Mouse (Mus musculus): Measurements from ENCODE around the gene Folr2. TPM values are rescaled to one million over a fixed set of nuclear protein-coding genes. Genes with fewer than 3 reads are reported as not detected.

The Folr2 gene
- polyA plus RNA-seq, 2 experiments: 4.2 to 7.4 TPM

- TF ChIP-seq EP300 (IDR thresholded peaks at IDR 0.05; ENCODE audit: low read depth) (no peak), CTCF (IDR thresholded peaks at IDR 0.05; ENCODE audit: low read depth) (no peak)
- Histone ChIP-seq H3K27me3 (ENCODE audit: control insufficient read depth, insufficient read depth, low read length) (no peaks in the 10 kb centered on the region), H3K4me2 (ENCODE audit: low read depth) (no peak overlapping the region), H3K4me1 (replicated peaks; ENCODE audit: control insufficient read depth in 2 of 2, insufficient read depth in 2 of 2, low read length in 1 of 2) (no peaks in the 10 kb centered on the region), H3K9me3 (ENCODE audit: control insufficient read depth, low read length) (no peaks in the 10 kb centered on the region), H3K4me3 (ENCODE audit: insufficient read depth in 1 of 2, low read depth in 2 of 2, low read length in 2 of 2) (no peak overlapping the region), H3K9ac (replicated peaks) (no peak overlapping the region), H3K27ac (no peak overlapping the region), H3K36me3 (replicated peaks; ENCODE audit: control insufficient read depth, insufficient read depth, low read depth) (no peaks in the 10 kb centered on the region)
- ATAC-seq (ENCODE audit: insufficient read depth): no peak
- 51% methylated on average over 9 of the region's 9 CpGs for WGBS (ENCODE audit: insufficient replicate concordance)
- no peak for DNase-seq (ENCODE audit: low read depth in 3 of 3, low spot score in 3 of 3)
Observed at GRCm38 (mm10) chr7:101858362-101858761, 1.4 kb upstream of the Folr2 start.

DNA sequence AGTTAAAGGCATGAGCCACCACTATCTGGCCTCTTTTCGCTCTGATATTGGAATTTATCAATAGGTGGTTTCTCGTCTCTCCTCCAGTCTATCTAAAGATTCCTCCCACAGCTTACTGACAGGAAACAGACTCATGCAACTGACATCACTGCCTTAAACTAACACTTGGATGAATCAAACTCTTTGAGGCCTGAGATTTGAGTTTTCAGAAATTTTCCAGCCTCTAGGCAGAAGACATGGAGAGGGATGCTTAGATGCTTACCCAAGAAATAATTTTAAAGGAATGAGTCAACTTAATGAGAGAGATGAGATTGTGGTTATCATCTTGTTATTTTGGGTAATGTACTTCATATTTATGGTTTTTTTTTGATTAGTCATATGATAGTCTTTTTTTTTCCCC, 3.2 kb downstream of the Folr2 start:
- no peak overlapping the region for H3K4me2 ChIP-seq (ENCODE audit: low read depth)
- H3K9ac ChIP-seq (replicated peaks): no peak overlapping the region
- TF ChIP-seq CTCF (IDR thresholded peaks at IDR 0.05; ENCODE audit: low read depth) (no peak), EP300 (IDR thresholded peaks at IDR 0.05; ENCODE audit: low read depth) (no peak)
- H3K27me3 ChIP-seq (ENCODE audit: control insufficient read depth, insufficient read depth, low read length): no peaks in the 10 kb centered on the region
- H3K27ac ChIP-seq: no peak overlapping the region
- WGBS (ENCODE audit: insufficient replicate concordance): 30% methylated on average over 2 of the region's 2 CpGs
- H3K4me3 ChIP-seq (ENCODE audit: insufficient read depth in 1 of 2, low read depth in 2 of 2, low read length in 2 of 2): no peak overlapping the region
- H3K9me3 ChIP-seq (ENCODE audit: control insufficient read depth, low read length): no peaks in the 10 kb centered on the region
- DNase-seq (ENCODE audit: low read depth in 3 of 3, low spot score in 3 of 3) (no peak), ATAC-seq (ENCODE audit: insufficient read depth) (no peak)
- H3K36me3 ChIP-seq (replicated peaks; ENCODE audit: control insufficient read depth, insufficient read depth, low read depth): no peaks in the 10 kb centered on the region
- no peaks in the 10 kb centered on the region for H3K4me1 ChIP-seq (replicated peaks; ENCODE audit: control insufficient read depth in 2 of 2, insufficient read depth in 2 of 2, low read length in 1 of 2)

DNA sequence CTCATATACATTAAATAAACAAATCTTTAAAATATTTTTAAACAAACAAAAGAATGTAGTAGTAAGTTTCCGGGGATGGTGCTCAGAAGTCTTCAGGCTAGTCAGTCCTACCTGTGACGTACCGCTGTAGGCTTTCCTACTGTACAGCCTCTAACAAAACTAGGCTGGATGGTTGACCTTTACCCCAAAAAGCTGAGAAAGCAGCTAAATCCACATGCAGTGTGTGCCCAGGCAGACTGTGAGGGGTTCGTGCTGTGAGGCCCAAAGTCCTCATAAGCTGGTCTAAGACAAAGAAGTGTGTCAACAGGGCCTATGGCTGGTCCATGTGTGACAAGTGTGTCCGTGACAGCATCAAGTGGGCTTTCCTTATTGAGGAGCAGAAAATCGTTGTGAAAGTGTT, 4.1 kb downstream of the Folr2 start:
- Histone ChIP-seq H3K9ac (replicated peaks) (no peak overlapping the region), H3K4me1 (replicated peaks; ENCODE audit: control insufficient read depth in 2 of 2, insufficient read depth in 2 of 2, low read length in 1 of 2) (no peaks in the 10 kb centered on the region), H3K27me3 (ENCODE audit: control insufficient read depth, insufficient read depth, low read length) (no peaks in the 10 kb centered on the region), H3K4me2 (ENCODE audit: low read depth) (no peak overlapping the region), H3K9me3 (ENCODE audit: control insufficient read depth, low read length) (no peaks in the 10 kb centered on the region), H3K4me3 (ENCODE audit: insufficient read depth in 1 of 2, low read depth in 2 of 2, low read length in 2 of 2) (no peak overlapping the region), H3K27ac (no peak overlapping the region), H3K36me3 (replicated peaks; ENCODE audit: control insufficient read depth, insufficient read depth, low read depth) (no peaks in the 10 kb centered on the region)
- 68% methylated on average over 6 of the region's 6 CpGs for WGBS (ENCODE audit: insufficient replicate concordance)
- no peak for DNase-seq (ENCODE audit: low read depth in 3 of 3, low spot score in 3 of 3)
- ATAC-seq (ENCODE audit: insufficient read depth): no peak
- no peak for TF ChIP-seq EP300 (IDR thresholded peaks at IDR 0.05; ENCODE audit: low read depth)
- TF ChIP-seq CTCF (IDR thresholded peaks at IDR 0.05; ENCODE audit: low read depth): no peak

DNA sequence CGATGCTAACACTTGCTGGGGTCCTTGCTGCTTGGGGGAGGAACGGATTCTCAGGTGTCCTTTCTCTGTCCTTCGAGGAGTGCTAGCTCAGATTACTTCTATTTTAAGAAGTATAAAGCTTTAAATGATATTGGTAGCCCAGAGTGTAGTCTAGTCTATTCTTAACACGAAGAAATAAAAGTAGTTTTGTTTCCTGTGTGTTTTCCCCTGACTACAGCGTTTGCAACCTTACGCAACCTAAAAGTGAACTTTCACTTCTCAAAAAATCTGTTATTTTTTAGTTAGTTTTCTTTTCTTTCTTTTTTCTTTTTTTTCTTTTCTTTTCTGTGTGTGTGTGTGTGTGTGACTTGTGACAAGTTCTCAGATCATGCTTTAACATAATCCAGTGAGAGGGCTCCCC, 5.3 kb downstream of the Folr2 start:
- no peak overlapping the region for H3K4me2 ChIP-seq (ENCODE audit: low read depth)
- H3K4me1 ChIP-seq (replicated peaks; ENCODE audit: control insufficient read depth in 2 of 2, insufficient read depth in 2 of 2, low read length in 1 of 2): no peaks in the 10 kb centered on the region
- no peak overlapping the region for H3K9ac ChIP-seq (replicated peaks)
- H3K27me3 ChIP-seq (ENCODE audit: control insufficient read depth, insufficient read depth, low read length): no peaks in the 10 kb centered on the region
- DNase-seq (ENCODE audit: low read depth in 3 of 3, low spot score in 3 of 3): no peak
- no peak overlapping the region for H3K27ac ChIP-seq
- no peak for ATAC-seq (ENCODE audit: insufficient read depth)
- H3K9me3 ChIP-seq (ENCODE audit: control insufficient read depth, low read length): no peaks in the 10 kb centered on the region
- H3K4me3 ChIP-seq (ENCODE audit: insufficient read depth in 1 of 2, low read depth in 2 of 2, low read length in 2 of 2): no peak overlapping the region
- TF ChIP-seq EP300 (IDR thresholded peaks at IDR 0.05; ENCODE audit: low read depth): no peak
- TF ChIP-seq CTCF (IDR thresholded peaks at IDR 0.05; ENCODE audit: low read depth): no peak
- no peaks in the 10 kb centered on the region for H3K36me3 ChIP-seq (replicated peaks; ENCODE audit: control insufficient read depth, insufficient read depth, low read depth)
- WGBS (ENCODE audit: insufficient replicate concordance): 47% methylated on average over 6 of the region's 6 CpGs

DNA sequence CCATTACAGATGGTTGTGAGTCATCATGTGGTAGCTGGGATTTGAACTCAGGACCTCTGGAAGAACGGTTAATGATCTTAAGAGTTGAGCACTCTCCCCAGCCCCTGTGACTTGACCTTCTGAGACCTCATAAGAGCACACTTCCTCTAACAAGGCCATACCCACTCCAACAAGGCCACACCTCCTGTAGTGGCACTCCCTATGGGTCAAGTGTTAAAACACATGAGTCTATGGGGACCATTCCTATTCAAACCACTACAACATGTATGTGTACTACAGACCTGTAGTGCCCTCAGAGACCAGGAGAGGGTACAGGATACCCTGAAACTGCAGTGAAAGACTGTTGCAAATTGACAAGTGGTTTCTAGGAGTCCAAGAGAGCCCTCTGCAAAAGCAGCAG, 9.1 kb downstream of the Folr2 start:
- ATAC-seq (ENCODE audit: insufficient read depth): no peak
- H3K36me3 ChIP-seq (replicated peaks; ENCODE audit: control insufficient read depth, insufficient read depth, low read depth): no peaks in the 10 kb centered on the region
- no peak overlapping the region for H3K27ac ChIP-seq
- WGBS (ENCODE audit: insufficient replicate concordance): 60% methylated on average over 1 of the region's 1 CpGs
- TF ChIP-seq EP300 (IDR thresholded peaks at IDR 0.05; ENCODE audit: low read depth): no peak
- no peak for TF ChIP-seq CTCF (IDR thresholded peaks at IDR 0.05; ENCODE audit: low read depth)
- no peaks in the 10 kb centered on the region for H3K4me1 ChIP-seq (replicated peaks; ENCODE audit: control insufficient read depth in 2 of 2, insufficient read depth in 2 of 2, low read length in 1 of 2)
- no peaks in the 10 kb centered on the region for H3K9me3 ChIP-seq (ENCODE audit: control insufficient read depth, low read length)
- no peak overlapping the region for H3K4me2 ChIP-seq (ENCODE audit: low read depth)
- H3K27me3 ChIP-seq (ENCODE audit: control insufficient read depth, insufficient read depth, low read length): no peaks in the 10 kb centered on the region
- H3K9ac ChIP-seq (replicated peaks): no peak overlapping the region
- H3K4me3 ChIP-seq (ENCODE audit: insufficient read depth in 1 of 2, low read depth in 2 of 2, low read length in 2 of 2): no peak overlapping the region
- no peak for DNase-seq (ENCODE audit: low read depth in 3 of 3, low spot score in 3 of 3)
